Mouse (Mus musculus) ES-E14 (cell line): ENCODE measurements around the gene Dock3. TPM values are rescaled to one million over a fixed set of nuclear protein-coding genes. Genes with fewer than 3 reads are reported as not detected.

Source experiments
- DNase-seq: peaks from one replicate; pipeline ENCODE4 v3.0.0-alpha.2; 2013; ENCODE audit warnings: low read depth, low spot score
- H3K27ac ChIP-seq: 2 replicates; pipeline ENCODE4 v1.5.1; 2012; ENCODE audit warnings: low read depth, mild to moderate bottlenecking, low read length, moderate library complexity, mixed read lengths; ENCODE audit not compliant: poor library complexity, insufficient read depth, severe bottlenecking
- H3K36me3 ChIP-seq: 2 replicates; pipeline ENCODE4 v1.6.1; 2012; ENCODE audit warnings: mild to moderate bottlenecking, low read length, moderate library complexity, mixed read lengths; ENCODE audit not compliant: control insufficient read depth, poor library complexity, insufficient read depth, severe bottlenecking
- H3K4me1 ChIP-seq, 2 experiments: fragments of 150-350 bp in 1 of 2; sonication (generic) in 1 of 2; 2 replicates each; pipeline ENCODE4 v1.6.1; 2012; ENCODE audit warnings: low read length in 2 of 2, mild to moderate bottlenecking in 1 of 2, mixed read lengths in 1 of 2; ENCODE audit not compliant: control insufficient read depth in 2 of 2, insufficient read depth in 2 of 2, poor library complexity in 1 of 2
- H3K4me3 ChIP-seq, 2 experiments: fragments of 150-350 bp in 1 of 2; sonication (generic) in 1 of 2; 2 replicates each; pipeline ENCODE4 v1.5.1; 2012; ENCODE audit warnings: low read length in 2 of 2, low read depth in 1 of 2, mild to moderate bottlenecking in 1 of 2, mixed read lengths in 1 of 2; ENCODE audit not compliant: insufficient read depth in 1 of 2, poor library complexity in 1 of 2, severe bottlenecking in 1 of 2
- H3K9ac ChIP-seq: 2 replicates; pipeline ENCODE4 v1.6.1; 2012; ENCODE audit warnings: low read depth, mild to moderate bottlenecking, low read length, mixed read lengths; ENCODE audit not compliant: poor library complexity, insufficient read depth, severe bottlenecking
- H3K9me3 ChIP-seq: fragments of 150-350 bp; sonication (generic); 2 replicates; pipeline ENCODE4 v1.6.1; 2012; ENCODE audit warnings: low read depth, mild to moderate bottlenecking, low read length; ENCODE audit not compliant: control insufficient read depth, insufficient read depth
- CHD2 ChIP-seq: IDR thresholded peaks from 2 replicates; pipeline ENCODE4 v1.6.1; 2014; ENCODE audit warnings: mild to moderate bottlenecking, low read depth, low read length, inconsistent platforms
- HCFC1 ChIP-seq: IDR thresholded peaks from 2 replicates; pipeline ENCODE4 v1.6.1; 2012; ENCODE audit warnings: low read length, inconsistent platforms, borderline replicate concordance; ENCODE audit not compliant: insufficient read depth
- MAFK ChIP-seq: IDR thresholded peaks from 2 replicates; pipeline ENCODE4 v1.6.1; 2014; ENCODE audit warnings: mild to moderate bottlenecking, low read depth, low read length, inconsistent platforms; ENCODE audit not compliant: insufficient read depth
- ZC3H11A ChIP-seq: IDR thresholded peaks from 2 replicates; pipeline ENCODE4 v1.6.1; 2012; ENCODE audit warnings: low read depth, mild to moderate bottlenecking, inconsistent platforms, low read length, borderline replicate concordance
- ZNF384 ChIP-seq: IDR thresholded peaks from 2 replicates; pipeline ENCODE4 v1.6.1; 2012; ENCODE audit warnings: low read depth, low read length, inconsistent platforms
- in situ Hi-C, 2 experiments: fragments of 600-800 bp; cut with MboI; formaldehyde crosslinking; loops; one replicate each; pipeline ENCODE4 v1.15.1; 2025; ENCODE audit warnings: low sequenced_read_pairs in 2 of 2, inconsistent platforms in 1 of 2; ENCODE audit not compliant: unreplicated experiment in 2 of 2
- total RNA-seq: library from RNA; depleted of rRNA; stranded (reverse); fragments of 300-350 nt; gene quantifications from 2 replicates; pipeline ENCODE4 v1.2.3, GENCODE M21; 2012

Gene Dock3
- total RNA-seq, 1 experiment: 3.3 TPM

DNA sequence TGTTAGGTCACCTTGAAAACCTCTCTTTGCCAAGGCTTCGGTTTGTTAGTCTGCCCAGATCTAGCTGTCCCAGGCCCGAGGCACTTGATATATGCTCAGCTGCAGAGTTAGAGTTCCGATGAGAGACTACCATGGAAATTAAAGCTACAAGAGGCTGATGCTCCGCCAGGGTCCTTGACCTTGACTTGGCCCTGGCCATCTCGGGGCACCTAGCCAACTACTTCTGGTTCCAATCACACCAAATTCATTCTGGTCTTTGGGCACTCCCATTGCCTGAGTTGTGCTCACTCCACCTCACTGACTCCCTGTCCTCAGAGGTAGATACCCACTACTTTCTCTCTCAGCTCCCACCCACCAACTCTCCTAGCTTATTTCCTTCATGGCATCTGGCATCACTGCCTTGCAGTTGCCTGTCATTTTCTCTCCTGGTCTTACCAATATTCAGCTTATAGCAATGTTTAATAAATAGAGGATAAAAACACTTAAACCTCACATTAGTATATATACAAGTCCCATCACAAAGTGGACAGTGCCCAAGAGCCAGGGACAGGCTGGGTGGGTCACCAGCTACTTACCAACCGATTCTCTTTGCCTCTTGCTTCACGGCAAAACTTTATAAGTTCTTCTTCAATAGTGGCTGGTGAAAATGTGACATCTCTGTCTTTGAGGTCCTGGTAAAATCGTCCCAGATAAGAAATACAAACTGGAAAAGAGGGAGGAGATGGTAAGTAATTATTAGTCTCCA, 341.0 kb downstream of the Dock3 start:
- Histone ChIP-seq H3K4me1 (peaks cover 3 to 15% of the 10 kb centered on the region in 2 experiments; a peak in 1 of 4 replicates), H3K9ac (no peak overlapping the region; the same call in 1 of the 2 replicates), H3K36me3 (peaks cover 27% of the 10 kb centered on the region), H3K4me3 (peak overlapping the region; percentile 87 to 100), H3K27ac (no peak overlapping the region), H3K9me3 (no peaks in the 10 kb centered on the region)
- no peak for TF ChIP-seq CHD2
- no peak for TF ChIP-seq HCFC1
- TF ChIP-seq MAFK: no peak
- no peak for TF ChIP-seq ZNF384
- no peak for TF ChIP-seq ZC3H11A
- in situ Hi-C loops: no loop called here
- DNase-seq: no peak

DNA sequence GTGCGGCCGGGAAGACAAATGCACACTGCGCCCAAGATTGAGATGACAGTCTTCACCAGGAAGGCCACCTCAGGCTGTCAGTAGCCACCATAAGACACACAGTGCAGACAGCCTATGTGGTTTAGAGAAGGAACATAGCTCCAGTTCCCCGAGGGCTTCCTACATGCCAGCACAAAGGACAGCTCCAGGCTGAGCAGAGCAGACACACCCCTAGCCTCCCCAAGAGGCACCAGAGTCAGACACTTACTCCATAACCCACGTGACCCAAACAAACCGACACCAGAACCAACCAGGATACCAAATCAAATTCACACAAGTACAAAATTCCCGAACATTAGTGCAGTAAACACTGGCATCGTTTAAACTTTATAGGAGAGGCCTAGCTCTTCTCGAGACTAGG, 342.4 kb downstream of the Dock3 start:
- DNase-seq: no peak
- Histone ChIP-seq H3K4me1 (peaks cover 6 to 22% of the 10 kb centered on the region in 2 experiments; a peak in 2 of 4 replicates), H3K4me3 (no peak overlapping the region), H3K9me3 (no peaks in the 10 kb centered on the region), H3K9ac (no peak overlapping the region), H3K36me3 (peaks cover 41% of the 10 kb centered on the region), H3K27ac (no peak overlapping the region; the same call in 1 of the 2 replicates)
- in situ Hi-C loops: no loop called here
- TF ChIP-seq CHD2: no peak
- TF ChIP-seq ZC3H11A: no peak
- no peak for TF ChIP-seq ZNF384
- no peak for TF ChIP-seq MAFK
- no peak for TF ChIP-seq HCFC1

DNA sequence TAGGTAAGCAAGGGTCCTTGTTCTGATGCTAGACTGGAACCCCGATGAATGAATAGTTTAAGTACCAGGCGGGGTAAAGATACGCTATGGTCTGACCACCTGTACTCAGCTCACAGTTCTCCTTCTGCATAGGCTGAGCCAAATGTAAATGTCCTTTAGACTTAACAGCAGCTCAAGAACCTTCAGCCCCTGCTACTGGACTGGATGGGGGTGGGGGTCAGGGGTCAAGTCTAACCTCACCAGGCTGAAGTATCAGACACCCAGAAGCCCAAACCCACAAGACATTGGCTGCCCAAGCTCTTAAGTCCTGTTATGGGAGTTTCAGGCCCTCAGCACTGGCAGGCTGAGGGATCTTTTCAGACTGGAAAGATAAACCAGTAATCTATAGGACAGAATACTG, 343.4 kb downstream of the Dock3 start:
- DNase-seq: no peak
- in situ Hi-C loops: no loop called here
- no peak for TF ChIP-seq CHD2
- H3K4me3 ChIP-seq: no peak overlapping the region
- H3K9me3 ChIP-seq: no peaks in the 10 kb centered on the region
- H3K36me3 ChIP-seq: peaks cover 46% of the 10 kb centered on the region
- no peak overlapping the region for H3K27ac ChIP-seq
- H3K4me1 ChIP-seq: peaks cover 6 to 22% of the 10 kb centered on the region in 2 experiments; a peak in 3 of 4 replicates
- H3K9ac ChIP-seq: no peak overlapping the region

DNA sequence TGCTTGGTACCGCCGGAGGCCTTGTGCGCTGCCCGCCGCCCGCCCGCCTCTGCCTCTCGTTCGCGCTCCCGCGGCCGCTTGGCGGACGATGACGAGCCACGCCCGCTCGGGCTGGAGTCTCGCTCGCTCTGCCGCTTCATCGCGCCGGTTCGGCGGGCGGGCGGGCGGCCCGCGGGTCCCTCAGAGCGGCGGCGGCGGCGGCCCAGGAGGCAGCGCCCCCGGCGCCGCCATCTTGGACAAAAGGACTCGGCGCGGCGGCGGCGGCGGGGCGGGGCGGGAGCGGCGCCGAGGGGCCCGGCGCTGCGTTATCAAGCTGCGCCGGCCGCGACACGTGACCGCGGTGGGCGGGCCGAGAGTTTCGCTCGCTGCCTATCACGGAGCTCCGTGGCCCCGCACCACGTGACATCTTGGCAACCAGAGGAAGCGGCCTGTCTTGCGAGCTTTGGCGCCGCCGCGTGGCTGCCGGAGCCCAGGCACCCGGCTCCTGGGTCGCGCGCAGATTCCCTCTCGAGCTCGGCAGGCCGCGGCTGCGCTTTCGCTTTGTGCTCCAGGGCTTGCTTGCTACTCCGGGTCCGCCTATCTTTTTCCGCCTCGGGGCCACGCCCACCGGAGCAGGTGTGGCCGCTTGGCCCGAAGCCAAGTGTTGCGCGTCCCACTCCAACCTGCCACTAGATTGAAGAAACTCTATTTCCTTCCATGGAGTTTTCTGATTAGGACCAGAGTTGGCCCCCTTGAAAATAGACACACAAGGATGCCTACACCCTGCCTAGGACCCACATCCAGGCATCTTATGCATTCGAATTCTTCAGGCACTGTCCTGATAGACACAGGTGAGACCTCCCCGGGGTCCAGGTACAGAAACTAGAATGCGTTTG, 344.6 kb downstream of the Dock3 start, which contains the start of gene Rbm15b:
Rbm15b (minus strand) TSS at position 601 of the 875 bp plus-strand sequence.
- in situ Hi-C loops: no loop called here
- Histone ChIP-seq H3K4me3 (peak within 1 kb of the TSS; percentile 82 to 99), H3K4me1 (peaks cover 4 to 24% of the 10 kb centered on the region in 2 experiments; a peak in 3 of 4 replicates), H3K36me3 (peaks cover 55% of the 10 kb centered on the region), H3K9me3 (no peaks in the 10 kb centered on the region), H3K27ac (peak within 1 kb of the TSS; percentile 71), H3K9ac (peak within 1 kb of the TSS; percentile 98)
- TF ChIP-seq MAFK (no peak), ZNF384 (no peak), HCFC1 (peak; percentile 70; the same call in 1 of the 2 replicates)
- peak; percentile 97 for DNase-seq
